Mouse (Mus musculus) gastrocnemius, adult 2 months (tissue): Measurements from ENCODE around the gene Slc6a15. TPM values are rescaled to one million over a fixed set of nuclear protein-coding genes. Genes with fewer than 3 reads are reported as not detected.

Source experiments
- DNase-seq: peaks from one replicate; pipeline ENCODE4 v3.0.0; 2022
- H3K27ac ChIP-seq: fragments of 200-600 bp; 2 replicates; pipeline ENCODE4 v1.8.1; 2022; ENCODE audit warnings: mild to moderate bottlenecking
- H3K4me3 ChIP-seq: fragments of 200-600 bp; 2 replicates; pipeline ENCODE4 v1.8.1; 2022; ENCODE audit warnings: mild to moderate bottlenecking, moderate library complexity
- CTCF ChIP-seq: fragments of 200-600 bp; IDR thresholded peaks from 2 replicates; pipeline ENCODE4 v1.8.1; 2022; ENCODE audit warnings: antibody characterized with exemption, mild to moderate bottlenecking, moderate library complexity
- intact Hi-C: fragments of 180-260 bp; cut with DNase I; formaldehyde crosslinking; loops from one replicate; pipeline ENCODE4 v1.15.1; 2025
- total RNA-seq, 2 experiments: library from RNA; stranded (reverse); gene quantifications; 2 replicates each; pipeline ENCODE4 v1.2.3; 2021

Slc6a15 gene
- total RNA-seq, 2 experiments from 2014 or later = 0.08 to 0.20 TPM

- H3K4me3 ChIP-seq = no peak overlapping the region
- no peak for TF ChIP-seq CTCF
- DNase-seq = no peak
- H3K27ac ChIP-seq = no peak overlapping the region
- intact Hi-C loops = no loop called here
Observed at GRCm38 (mm10) chr10:103457896-103458295, 90.3 kb downstream of the Slc6a15 start.

Other genes starting within 250 kb of the Slc6a15 start
- not detected for gene Lrriq1, start 131.5 kb upstream of the Slc6a15 start, total RNA-seq